Mouse (Mus musculus) hematopoietic stem cell, adult 5-6 weeks (primary cell): ENCODE measurements around the gene Stk38l. TPM values are rescaled to one million over a fixed set of nuclear protein-coding genes. Genes with fewer than 3 reads are reported as not detected.
"Not testable (repeated sequence)": the region's sequence is repeated elsewhere in the genome, so short reads cannot be mapped to it uniquely, and the experiment has no call there.

Experiments
- ATAC-seq, 2 experiments: fragments of 125-278 bp in 1 of 2; replicated peaks in 1 of 2; 2 replicates each; pipeline ENCODE4 v1.8.0; 2016 to 2017; ENCODE audit warnings: inconsistent platforms in 2 of 2, mild to moderate bottlenecking in 2 of 2, moderate number of reproducible peaks in 2 of 2, low read depth in 1 of 2, moderate TSS enrichment in 1 of 2; ENCODE audit not compliant: low FRiP score in 2 of 2, poor library complexity in 2 of 2, severe bottlenecking in 2 of 2, insufficient read depth in 1 of 2, low TSS enrichment in 1 of 2
- total RNA-seq: library from RNA; stranded (forward); fragments of 172-1452, 232-1000 nt; gene quantifications from 2 replicates; pipeline ENCODE4 v1.2.3, GENCODE M21; 2017

Gene Stk38l
- total RNA-seq, 1 experiment from 2014 or later: 5.2 TPM

GRCm38 (mm10) chr6:146755679-146756078 is 30.9 kb downstream of the Stk38l start:
- no peak for ATAC-seq

DNA sequence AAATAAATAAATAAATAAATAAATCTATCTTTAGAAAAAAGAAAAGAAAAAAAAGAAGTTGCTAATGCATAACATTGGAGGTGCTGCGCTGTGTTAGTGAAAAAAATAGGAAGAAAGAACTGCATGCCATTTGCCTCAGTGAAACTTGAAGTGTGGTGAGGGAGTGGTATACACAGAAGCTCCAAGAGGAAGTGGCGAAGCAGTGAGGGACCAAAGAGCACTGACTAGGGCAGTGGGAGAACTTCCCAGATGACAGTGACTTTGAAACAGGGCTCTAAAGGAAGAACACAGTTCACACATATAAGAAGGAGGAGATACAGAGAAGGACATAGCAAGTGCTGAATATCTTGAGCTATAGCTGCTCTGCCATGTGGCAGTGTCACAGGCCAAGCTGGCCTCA is 34.2 kb downstream of the Stk38l start:
- ATAC-seq: peak; percentile 50 to 53; a peak in 3 of 4 replicates

- no peak for ATAC-seq
Measured at GRCm38 (mm10) chr6:146760022-146760421, 35.2 kb downstream of the Stk38l start.

DNA sequence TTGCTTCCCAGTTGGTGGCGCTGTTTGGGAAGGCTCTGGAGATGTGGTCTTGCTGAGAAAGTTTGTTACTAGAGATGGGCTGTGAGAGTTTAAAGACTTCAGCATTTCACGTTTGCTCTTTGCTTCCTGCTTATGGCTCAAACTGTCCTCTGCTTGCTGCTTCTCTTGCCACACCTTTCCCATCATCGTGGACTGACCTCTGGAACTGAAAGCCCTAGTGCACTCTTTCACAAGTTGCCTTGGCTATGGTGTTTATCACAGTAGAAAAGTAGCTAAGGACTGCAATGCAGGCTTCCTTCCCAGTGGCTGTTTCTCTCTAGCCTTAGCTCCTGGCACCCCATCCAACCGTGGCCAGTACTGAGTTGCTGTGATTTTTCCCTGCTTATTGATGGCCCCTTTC is 35.9 kb downstream of the Stk38l start:
- ATAC-seq: no peak

- ATAC-seq: no peak; a peak in 1 of 4 replicates
Measured at GRCm38 (mm10) chr6:146762264-146762898, 37.6 kb downstream of the Stk38l start.

GRCm38 (mm10) chr6:146764593-146764992 is 39.8 kb downstream of the Stk38l start:
- ATAC-seq: no peak

DNA sequence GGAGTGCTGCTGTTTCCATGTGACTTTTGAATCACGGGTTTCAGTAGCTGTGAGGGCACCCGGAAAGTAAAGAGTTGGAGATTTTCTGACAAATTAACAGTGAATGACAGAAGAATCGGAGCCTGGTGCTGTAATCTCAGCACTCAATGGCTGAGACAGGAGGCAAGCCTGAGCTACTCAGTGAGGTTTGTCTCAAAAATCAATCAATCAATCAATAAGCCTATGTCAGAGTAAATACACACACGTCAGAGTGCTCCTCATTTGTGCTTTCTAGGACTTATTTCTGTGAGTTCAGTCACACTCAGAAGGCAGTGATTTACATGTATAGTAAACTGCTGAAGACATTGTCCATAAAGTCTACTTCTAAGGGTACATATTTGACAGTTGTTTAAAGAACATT is 40.5 kb downstream of the Stk38l start:
- ATAC-seq: no peak

DNA sequence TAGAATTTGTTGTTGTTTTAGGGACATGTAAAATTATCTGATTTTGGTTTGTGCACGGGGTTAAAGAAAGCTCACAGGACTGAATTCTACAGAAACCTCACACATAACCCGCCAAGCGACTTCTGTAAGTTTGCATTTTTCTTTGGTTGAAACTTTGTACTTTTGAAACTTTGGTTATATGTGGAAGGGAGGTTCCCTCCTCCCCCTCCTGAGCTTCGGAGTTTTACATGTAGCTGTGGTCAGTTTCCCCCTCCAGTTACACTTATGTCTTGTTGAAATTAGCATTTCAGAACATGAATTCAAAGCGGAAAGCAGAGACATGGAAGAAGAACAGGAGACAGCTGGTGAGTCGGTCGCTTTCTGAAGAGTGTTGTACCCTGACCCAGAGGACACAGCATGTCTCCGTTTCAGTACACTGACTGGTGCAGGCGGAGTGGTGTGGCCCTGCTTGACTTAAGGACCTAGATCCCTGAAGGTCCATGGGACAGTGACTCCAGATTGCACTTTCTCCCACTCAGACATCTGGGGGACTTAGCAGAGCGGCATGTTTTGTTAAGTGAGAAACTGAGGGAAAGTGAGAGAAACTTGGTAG is 44.1 kb downstream of the Stk38l start:
- no peak for ATAC-seq

DNA sequence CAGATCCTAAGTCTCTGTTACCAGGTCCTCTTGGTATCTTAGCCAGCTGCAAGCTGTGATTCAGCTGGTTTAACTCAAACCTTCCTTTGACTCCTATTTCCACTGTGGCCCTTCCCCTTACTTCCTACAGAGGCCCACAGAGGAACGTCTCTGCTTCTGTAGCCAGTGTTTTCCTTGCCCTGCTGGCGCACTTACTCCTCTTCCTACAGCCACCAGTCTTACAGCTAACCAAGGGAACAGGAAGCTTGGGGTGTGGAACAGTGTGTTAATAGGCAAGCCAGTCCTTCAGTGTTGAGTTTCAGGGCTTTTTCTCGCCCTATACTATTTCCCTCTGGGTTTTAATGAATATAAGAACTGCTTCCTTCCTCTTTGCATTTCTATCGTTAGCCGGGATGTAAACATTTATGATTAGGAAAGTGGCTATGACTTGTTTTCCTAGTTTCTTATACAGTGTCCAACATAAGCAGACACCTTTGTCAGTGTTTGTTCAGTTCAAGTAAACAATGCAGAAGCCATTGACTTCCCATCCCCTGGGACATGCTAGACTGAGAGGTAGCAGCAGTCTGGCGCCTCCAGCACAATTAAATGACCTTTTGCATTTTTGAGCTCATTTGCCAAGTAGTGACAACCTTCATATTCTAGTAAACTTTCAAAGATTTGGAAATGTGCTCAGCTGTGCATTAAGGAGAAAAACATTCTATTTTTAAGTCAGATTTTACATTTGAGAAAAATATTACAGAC is 45.4 kb downstream of the Stk38l start:
- peak; percentile 17 to 46; a peak in 3 of 4 replicates for ATAC-seq

DNA sequence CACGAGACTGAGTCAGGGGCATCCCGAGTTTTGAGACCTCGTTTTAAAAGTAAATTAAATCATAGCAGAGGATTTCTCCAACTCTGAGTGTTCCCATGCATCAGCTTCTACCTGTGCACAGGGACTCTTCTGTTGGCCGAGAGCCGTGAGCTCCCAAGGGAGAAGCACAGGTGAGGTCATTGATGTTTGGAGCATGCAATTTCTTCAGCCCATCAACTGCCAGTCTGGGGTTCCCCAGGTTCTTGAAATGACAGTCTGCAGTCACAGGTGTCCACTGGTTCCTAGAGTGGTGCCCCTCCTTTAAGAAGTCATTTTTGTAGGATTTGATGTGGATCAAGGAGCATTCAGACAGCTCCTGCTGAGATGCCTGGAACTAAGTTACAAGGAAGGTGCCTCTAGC is 46.0 kb downstream of the Stk38l start:
- ATAC-seq: no peak

DNA sequence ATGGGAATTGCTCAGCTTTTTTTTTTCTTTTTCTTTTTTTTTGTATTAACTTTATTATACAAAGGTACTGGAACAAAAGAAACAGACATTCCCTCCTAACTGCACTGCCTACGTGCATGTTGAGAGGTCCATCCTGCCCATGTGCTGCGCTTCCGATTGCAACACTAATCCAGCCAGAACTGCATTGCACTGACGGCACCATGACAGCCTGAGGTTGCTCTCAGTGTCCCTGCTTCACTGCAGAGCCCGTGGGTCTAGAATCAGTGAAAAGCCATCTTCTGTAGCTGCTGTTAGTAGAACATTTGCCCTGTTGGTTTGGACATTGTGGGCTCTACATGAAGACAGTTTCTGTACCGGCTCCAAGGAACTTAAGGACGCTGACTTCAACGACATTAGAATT is 51.1 kb downstream of the Stk38l start:
- not testable (repeated sequence) for ATAC-seq

GRCm38 (mm10) chr6:146776610-146777389 is 52.0 kb downstream of the Stk38l start:
- peak; percentile 97 to 98 for ATAC-seq

- no peak for ATAC-seq
Measured at GRCm38 (mm10) chr6:146778055-146778454, 53.3 kb downstream of the Stk38l start.

GRCm38 (mm10) chr6:146781566-146781965 is 56.8 kb downstream of the Stk38l start:
- no peak for ATAC-seq

DNA sequence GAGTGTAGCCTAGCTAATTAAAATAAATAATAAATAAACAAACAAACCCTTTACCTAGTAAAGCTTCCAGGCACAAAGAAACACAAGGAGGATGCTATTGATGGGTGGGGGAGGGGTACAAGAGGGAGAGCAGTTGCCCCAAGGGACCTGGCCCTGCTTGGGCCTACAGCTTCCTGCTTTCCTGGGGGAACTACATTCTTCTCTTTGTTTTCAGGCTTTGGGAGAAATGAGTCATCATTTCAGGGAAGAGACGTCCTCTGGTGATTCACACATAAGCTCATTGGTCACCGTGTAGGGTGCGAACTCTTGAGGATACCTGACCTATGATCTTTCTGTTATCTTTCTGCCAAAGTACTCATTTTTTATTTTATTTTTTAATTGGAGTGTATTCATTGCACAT is 68.7 kb downstream of the Stk38l start:
- no peak for ATAC-seq

GRCm38 (mm10) chr6:146795166-146795923 is 70.5 kb downstream of the Stk38l start:
- ATAC-seq: peak in 1 of 2 experiments; percentile 8; a peak in 1 of 4 replicates

DNA sequence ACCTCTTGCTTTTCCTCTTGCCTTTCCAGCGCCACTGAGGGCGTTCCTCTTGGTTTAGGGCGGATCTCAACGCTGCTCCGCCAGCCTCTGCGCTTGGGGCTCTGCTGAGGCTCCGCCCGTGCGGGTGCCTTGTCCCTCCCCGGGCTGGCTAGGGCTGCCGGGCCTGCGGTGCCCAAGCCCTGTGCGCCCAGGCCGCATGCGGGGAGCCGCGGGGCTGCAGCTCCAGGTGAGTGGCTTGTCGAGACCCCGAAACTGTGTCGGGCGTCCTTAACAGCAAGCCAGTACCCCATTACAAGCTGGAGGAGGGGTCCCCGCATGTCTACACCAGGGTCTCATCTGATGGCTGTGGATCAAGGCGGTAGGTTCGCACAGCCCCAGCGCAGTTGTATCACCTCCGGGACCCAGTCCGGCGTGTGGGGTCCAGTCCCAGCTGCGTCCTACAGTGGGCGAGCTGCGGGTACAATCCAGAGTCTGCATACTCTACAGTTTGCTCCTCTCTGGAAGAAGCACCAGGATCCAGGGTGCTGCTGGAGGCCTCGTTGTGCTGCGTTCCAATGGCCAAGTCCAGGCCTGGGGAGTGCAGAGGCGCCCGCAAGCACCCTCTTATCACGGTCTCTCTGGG is 71.2 kb downstream of the Stk38l start, which contains the start of gene Arntl2:
Arntl2 (plus strand) TSS at position 132 of the 622 bp plus-strand sequence.
- peak; percentile 96 to 99 for ATAC-seq
